Mouse (Mus musculus) mouse trophoblast stem cell (cell line): ENCODE measurements at regions not wholly inside any gene's neighbourhood (a gene's known extent, or its start where the extent isn't known, plus 50 kb on each side); places are given as distances from the start of the nearest gene placed in this dataset.

Experiments used
- in situ Hi-C, 2 experiments: fragments of 300-500 bp; cut with MseI, MboI; formaldehyde crosslinking; loops; 2 replicates in 1 of 2; 3 replicates in 1 of 2; pipeline ENCODE4 v1.15.1; 2025

- in situ Hi-C loops, result no loop called here
Measured at GRCm38 (mm10) chr2:92851336-92851735, 63.6 kb upstream of the Syt13 start.

GRCm38 (mm10) chr2:92853175-92853574 lies 61.7 kb upstream of the Syt13 start:
- in situ Hi-C loops, result no loop called here

GRCm38 (mm10) chr2:92854331-92854730 lies 60.6 kb upstream of the Syt13 start:
- in situ Hi-C loops, result no loop called here

GRCm38 (mm10) chr2:92856047-92856446 lies 58.9 kb upstream of the Syt13 start:
- in situ Hi-C loops, result no loop called here

GRCm38 (mm10) chr2:92860502-92861197 lies 54.2 kb upstream of the Syt13 start:
- in situ Hi-C loops, result no loop called here
